Mouse (Mus musculus) gastrocnemius, postnatal 36 days (tissue): Measurements from ENCODE around the gene Cotl1. TPM values are rescaled to one million over a fixed set of nuclear protein-coding genes. Genes with fewer than 3 reads are reported as not detected.
A peak's percentile ranks its signal among the peaks of the same experiment; 100 is the strongest.

Experiments used
- DNase-seq, 2 experiments: peaks; one replicate each; pipeline ENCODE4 v3.0.0; 2022
- intact Hi-C: fragments of 180-260 bp; cut with DNase I; formaldehyde crosslinking; loops from one replicate; pipeline ENCODE4 v1.15.1; 2025
- total RNA-seq, 2 experiments: library from RNA; stranded (reverse); gene quantifications; 2 replicates each; pipeline ENCODE4 v1.2.3; 2021

The Cotl1 gene
- total RNA-seq, 2 experiments from 2014 or later, result 4.8 to 6.6 TPM

DNA sequence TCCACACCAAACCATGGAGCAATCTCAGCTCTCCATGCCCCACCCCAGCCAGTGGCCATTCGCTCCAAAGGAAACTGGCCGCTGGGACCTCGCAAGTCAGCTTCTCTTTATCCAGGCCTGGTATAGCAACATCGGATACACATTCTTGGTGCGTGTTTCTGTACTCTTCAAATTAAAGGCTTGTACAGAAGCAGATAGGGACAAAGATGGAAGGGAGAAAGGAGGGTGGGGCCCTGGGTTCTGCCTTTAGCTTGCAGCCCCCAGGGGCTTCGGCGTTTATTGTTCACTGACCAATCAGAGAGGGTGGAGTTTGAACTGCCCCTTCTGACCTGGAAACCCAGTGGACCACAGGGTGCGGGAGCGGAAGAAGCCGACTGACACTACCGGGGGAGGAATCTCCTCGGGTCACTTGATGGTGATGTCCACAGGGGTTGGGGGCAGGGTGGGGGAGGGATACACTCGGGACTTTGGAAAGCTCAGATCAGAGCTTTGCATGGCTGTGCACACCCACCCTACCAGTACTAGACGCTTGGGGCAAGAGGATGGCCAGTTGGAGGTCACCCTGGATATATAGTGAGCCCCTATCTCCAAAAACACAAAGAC is 824 bp downstream of the Cotl1 start:
- DNase-seq, result no peak
- intact Hi-C loops, result loop anchor here (1.0 to 5.0 kb wide), 3 partner anchors 56 to 157 kb away; no protein-coding TSS in a partner anchor

DNA sequence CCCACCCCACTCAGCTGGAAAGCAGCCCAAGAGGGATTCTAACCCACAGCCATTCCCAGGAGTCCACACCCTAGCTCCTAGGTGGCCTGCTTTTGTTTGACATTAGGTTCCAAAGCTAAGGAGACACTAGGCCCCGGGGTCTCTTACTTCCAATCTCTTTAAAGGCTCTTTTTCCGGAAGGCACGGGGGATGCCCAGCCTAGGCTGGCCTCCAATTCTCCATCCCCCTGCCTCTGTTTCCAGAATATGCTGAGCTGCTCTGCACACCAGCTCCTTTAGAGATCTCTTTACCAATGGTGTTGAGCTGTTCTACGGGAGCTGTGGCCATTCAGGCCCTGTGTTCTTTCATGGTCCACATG is 1.4 kb downstream of the Cotl1 start:
- DNase-seq, result no peak
- intact Hi-C loops, result no loop called here

DNA sequence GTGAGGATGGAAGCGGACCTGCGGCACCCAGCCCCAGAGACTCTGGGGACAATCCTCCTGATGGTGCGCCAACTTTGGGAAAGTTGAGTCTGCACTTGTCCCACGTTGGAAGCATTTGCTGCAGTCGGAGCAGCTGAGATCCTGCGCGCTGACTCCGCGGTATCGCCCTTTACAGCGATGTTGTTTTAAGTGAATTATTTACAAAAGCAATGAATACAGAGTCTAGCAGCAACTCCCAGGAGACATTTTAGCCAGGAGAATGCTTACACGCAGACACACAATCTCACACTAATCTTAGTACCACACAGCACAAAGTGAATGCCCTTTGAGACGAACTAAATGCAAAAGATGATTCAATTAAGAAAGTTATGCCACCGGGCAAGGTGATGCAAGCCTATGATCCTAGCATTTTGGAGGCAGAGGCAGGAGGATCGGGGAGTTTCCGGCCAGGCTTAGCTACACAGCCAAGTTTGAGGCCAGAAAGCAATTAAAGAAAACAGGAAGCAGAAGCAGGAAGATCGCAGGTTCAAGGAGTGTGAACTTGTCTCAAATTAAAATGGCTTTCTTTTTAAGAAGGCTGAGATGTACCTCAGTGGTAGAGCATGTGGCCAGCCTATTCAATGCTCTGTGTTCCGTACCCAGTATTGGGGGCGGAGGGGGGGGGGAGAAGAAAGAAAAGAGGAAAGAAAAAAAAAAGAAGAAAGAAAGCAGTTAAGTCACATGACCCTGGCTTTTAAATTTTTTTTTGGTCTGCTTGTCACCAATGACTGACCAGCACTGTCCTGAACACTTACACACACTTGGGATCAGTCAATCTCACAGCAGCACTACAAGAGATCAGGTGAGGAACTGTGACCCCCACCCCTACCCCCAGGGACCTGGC is 2.0 kb downstream of the Cotl1 start:
- DNase-seq, result no peak
- intact Hi-C loops, result no loop called here

- intact Hi-C loops, result no loop called here
- DNase-seq, result no peak
Observed at GRCm38 (mm10) chr8:119837553-119838071, 2.7 kb downstream of the Cotl1 start.

GRCm38 (mm10) chr8:119836831-119837230 is 3.5 kb downstream of the Cotl1 start:
- intact Hi-C loops, result no loop called here
- DNase-seq, result no peak

GRCm38 (mm10) chr8:119835270-119835669 is 5.1 kb downstream of the Cotl1 start:
- intact Hi-C loops, result no loop called here
- DNase-seq, result no peak

- DNase-seq, result no peak
Observed at GRCm38 (mm10) chr8:119834676-119835075, 5.7 kb downstream of the Cotl1 start.

DNA sequence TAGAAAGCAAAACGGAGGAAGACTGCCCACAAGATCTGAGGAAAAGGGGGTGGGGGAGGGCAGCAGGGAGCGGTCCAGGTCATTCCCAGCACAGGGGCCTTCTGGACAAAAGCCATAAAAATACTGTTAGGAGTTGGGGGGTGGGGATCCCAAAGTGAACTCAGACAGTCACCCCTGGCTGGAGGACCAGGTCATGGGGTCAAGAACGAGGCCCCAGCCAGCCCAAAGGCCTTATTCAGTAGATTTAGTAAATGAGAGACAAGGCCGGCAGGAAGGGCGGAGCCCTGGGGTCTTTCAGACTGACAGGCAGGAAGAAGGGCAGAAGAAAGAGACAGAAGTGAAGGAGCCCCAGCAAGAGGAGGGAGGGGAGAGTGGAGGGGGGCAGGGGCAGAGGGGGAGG is 7.4 kb downstream of the Cotl1 start:
- intact Hi-C loops, result no loop called here
- DNase-seq, result no peak

More at GRCm38 (mm10) chr8:119834676-119835075, 5.7 kb downstream of the Cotl1 start:
- intact Hi-C loops, result no loop called here

GRCm38 (mm10) chr8:119832101-119832617 is 8.2 kb downstream of the Cotl1 start:
- intact Hi-C loops, result no loop called here
- no peak for DNase-seq

GRCm38 (mm10) chr8:119831336-119831995 is 8.9 kb downstream of the Cotl1 start:
- no peak for DNase-seq
- intact Hi-C loops, result no loop called here

GRCm38 (mm10) chr8:119830589-119830988 is 9.8 kb downstream of the Cotl1 start:
- no peak for DNase-seq
- intact Hi-C loops, result loop anchor here (1.0 kb wide), 1 partner anchor 18 kb away; no protein-coding TSS in a partner anchor

GRCm38 (mm10) chr8:119829870-119830580 is 10.3 kb downstream of the Cotl1 start:
- no peak for DNase-seq
- intact Hi-C loops, result loop anchor here (1.0 kb wide), 1 partner anchor 18 kb away; no protein-coding TSS in a partner anchor

- intact Hi-C loops, result no loop called here
- DNase-seq, result no peak
Observed at GRCm38 (mm10) chr8:119829420-119829819, 10.9 kb downstream of the Cotl1 start.

DNA sequence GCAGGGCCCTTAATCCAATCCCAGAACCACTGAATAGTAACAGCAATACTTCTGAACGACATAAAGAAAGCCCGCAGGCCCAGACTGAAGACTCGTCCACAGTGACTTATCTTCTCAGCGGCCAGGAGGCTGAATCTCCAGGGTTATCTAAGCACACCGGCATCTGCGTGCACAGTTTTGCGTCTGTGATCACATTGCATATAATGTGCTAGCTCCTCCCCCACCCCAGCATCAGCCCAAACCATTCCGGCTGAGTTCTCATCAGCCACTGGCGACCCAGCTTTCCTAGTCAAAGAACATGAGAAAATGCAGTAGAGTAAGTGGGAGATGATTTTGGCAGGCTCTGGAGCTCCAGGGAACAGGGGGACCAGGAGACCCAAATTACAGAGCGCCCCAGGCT is 11.3 kb downstream of the Cotl1 start:
- intact Hi-C loops, result no loop called here
- no peak for DNase-seq

GRCm38 (mm10) chr8:119827721-119828153 is 12.6 kb downstream of the Cotl1 start:
- DNase-seq, result no peak
- intact Hi-C loops, result no loop called here

GRCm38 (mm10) chr8:119826982-119827381 is 13.4 kb downstream of the Cotl1 start:
- no peak for DNase-seq
- intact Hi-C loops, result no loop called here

DNA sequence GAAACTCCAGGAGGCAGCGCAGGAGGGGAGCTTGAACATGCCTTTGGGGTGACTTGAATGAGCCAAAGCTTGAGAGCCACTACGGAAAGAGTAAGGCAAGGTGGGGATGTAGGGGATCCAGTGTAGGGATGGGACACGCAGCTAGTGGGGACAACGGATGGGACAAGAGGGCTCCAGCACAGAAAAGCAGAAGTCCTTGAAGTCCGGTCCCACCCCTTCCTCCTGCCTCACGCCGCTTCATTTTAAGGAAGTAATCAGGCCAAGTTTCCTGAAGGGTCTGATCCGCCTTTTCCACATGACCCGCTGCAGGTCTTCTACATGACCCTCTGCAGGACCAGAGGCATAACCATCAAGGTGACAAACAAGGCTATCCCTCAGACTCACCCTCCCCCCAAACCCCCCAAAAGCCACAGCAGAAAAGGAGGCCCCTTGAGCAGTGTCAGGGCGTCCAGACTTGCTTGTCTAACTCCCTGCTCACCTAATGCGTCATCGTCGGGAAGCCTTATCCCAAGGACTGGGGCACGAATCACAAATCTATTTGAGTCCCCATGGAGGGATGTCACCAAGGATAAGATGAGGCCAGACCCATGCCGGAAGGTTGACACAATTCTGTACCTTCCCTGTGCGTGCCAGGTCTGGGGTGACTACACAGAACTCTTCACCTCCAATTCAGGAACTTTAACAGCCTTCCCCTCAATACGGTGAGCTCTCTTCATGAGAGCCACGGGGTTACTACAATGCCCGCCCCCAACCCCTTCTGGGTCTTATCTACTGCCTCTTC is 14.2 kb downstream of the Cotl1 start:
- no peak for DNase-seq
- intact Hi-C loops, result no loop called here

DNA sequence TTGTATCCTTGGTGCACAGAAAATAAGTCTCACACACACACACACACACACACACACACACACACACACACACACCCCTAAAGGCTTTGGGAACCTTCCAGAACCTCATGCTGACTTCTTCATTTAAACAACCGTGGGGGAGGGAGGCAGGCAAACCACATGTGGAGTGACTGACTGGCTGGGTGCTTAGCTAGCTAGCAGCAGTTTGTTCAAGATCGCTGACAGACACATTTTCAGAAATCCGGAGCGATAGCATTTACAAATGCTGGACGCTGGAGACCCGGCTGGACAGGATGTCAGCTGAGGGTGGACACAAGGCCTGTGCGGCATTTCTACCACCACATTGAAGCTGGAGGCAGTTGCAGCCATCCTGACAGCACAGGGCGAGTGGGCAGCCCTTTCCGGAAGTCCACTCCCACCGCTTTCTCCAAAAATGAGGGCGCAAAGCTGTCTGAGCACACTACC is 15.5 kb downstream of the Cotl1 start:
- DNase-seq, result no peak
- intact Hi-C loops, result no loop called here

DNA sequence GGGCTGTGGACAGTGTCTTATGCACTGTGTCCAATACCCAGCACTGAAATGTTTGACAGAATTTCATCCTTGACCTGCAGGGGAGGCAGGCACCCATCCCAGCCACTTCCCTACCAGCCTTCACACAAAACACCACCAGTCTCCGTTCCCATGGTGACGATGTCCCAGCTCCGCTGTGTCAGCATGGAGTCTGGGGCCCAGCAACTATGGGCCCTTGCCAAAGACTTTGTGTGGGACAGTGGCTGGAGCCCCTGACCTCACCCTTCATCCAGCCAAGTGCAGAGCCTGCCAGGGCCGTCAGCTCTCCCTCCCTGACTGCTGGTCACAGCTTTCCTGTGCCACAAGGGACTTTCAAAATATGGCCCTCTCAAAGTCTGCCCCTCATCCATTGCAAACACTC is 16.2 kb downstream of the Cotl1 start:
- peak in 1 of 2 experiments; percentile 39 for DNase-seq
- intact Hi-C loops, result no loop called here
